Mouse (Mus musculus) neutrophil, adult 5-6 weeks (primary cell): ENCODE results near the gene Wdfy2. TPM values are rescaled to one million over a fixed set of nuclear protein-coding genes. Genes with fewer than 3 reads are reported as not detected.
"Not testable (repeated sequence)": the region's sequence is repeated elsewhere in the genome, so short reads cannot be mapped to it uniquely, and the experiment has no call there.

Experiments used
- ATAC-seq: fragments of 151-379, 151-347 bp; 2 replicates; pipeline ENCODE4 v1.8.0; 2017; ENCODE audit warnings: mild to moderate bottlenecking, moderate TSS enrichment; ENCODE audit not compliant: insufficient number of reproducible peaks, poor library complexity, low FRiP score, severe bottlenecking; ENCODE audit errors: extremely low read depth
- total RNA-seq: library from RNA; stranded (forward); fragments of 200-1000 nt; gene quantifications from 2 replicates; pipeline ENCODE4 v1.2.3, GENCODE M21; 2017

Gene Wdfy2
- total RNA-seq = 46.4 and 48.5 TPM in 2 replicates

GRCm38 (mm10) chr14:62837641-62838252 lies at the start of gene Wdfy2:
Wdfy2 (plus strand) TSS chr14:62837678.
- no peak for ATAC-seq

GRCm38 (mm10) chr14:62789282-62789681 lies 48.2 kb upstream of the Wdfy2 start:
- no peak for ATAC-seq

DNA sequence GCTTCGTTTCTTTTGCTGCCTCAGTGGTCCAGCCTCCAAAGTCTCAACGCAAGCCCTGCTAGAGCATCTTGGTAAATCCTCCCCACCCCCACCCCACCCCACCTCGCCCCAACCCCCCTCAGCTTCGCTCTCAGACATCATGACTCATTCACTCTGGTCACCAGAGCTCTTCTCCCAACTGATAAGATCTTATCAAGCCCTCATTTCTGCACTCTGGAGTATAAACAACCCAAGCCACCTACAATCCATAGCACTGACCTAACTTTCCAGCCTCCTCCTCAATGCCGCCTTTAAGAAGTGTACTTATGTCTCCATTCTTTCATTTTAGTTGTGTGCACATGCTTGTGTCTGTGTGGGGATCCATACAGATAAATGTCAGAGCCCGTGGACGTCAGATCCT lies 41.8 kb upstream of the Wdfy2 start:
- no peak for ATAC-seq

GRCm38 (mm10) chr14:62798608-62799101 lies 38.8 kb upstream of the Wdfy2 start:
- ATAC-seq = no peak

- no peak for ATAC-seq
These were observed 36.7 kb upstream of the Wdfy2 start for GRCm38 (mm10) chr14:62800791-62801190.

- no peak for ATAC-seq
These were observed 34.3 kb upstream of the Wdfy2 start for GRCm38 (mm10) chr14:62803204-62803603.

GRCm38 (mm10) chr14:62806921-62807320 lies 30.6 kb upstream of the Wdfy2 start:
- no peak for ATAC-seq

DNA sequence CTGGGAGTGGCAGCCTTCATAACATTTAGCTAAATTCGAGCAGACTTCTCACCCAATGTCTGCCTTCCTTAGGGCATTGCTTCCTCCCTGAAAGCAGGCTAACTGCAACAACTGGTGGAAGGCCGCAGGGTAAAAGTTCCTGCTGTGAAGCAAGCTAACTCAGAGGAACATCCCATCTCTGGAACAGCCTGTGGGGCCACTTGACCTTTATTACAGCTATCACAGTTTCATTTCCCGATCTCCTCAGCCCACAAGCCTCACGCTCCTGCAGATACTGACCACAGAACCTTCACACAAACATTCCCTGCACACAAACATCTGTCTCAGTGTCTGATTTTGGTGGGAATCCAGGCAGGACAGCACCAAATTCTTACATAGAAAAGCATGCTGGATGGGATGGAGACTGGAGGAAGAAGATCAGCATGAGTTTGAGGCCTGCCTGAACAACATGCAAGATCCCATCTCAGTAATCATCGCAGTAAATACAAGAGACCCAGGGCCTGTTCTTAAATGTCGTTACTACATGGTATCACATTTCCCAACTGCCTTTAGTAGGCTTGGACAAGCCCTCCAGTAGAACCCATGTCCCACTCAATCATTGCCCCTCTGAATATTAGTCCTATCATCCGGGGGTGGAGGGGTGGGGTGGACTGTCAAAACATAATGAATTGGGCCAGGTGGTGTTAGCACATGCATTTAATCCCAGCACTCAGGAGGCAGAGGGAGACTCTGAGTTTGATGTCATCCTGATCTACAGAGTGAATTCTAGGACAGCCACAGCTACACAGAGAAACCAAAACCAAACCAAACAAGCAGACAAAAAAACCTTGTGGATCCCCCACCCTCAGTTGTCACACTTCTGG lies 28.6 kb upstream of the Wdfy2 start:
- no peak for ATAC-seq

DNA sequence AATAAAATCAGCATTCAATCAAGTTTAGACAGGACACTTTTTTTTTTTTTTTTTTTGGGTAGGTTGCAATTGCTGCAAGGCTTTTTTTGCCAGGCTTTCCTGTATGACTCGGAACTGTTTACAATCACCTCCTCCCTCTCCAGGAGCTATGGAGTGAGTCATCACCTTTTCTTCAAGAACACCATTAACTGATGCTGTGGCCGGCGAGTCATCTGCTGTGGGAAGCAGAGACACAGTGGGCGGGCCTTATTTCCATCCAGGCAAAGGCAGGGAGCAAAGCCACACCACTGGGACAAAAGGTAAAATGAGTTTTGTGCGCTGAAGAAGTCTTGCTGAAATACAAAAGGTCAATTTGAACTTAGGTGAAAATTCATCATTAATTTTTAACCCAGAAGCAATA lies 24.7 kb upstream of the Wdfy2 start:
- ATAC-seq = no peak

GRCm38 (mm10) chr14:62814567-62814966 lies 22.9 kb upstream of the Wdfy2 start:
- no peak for ATAC-seq

GRCm38 (mm10) chr14:62816827-62817226 lies 20.7 kb upstream of the Wdfy2 start:
- ATAC-seq = no peak

- no peak for ATAC-seq
These were observed 11.7 kb upstream of the Wdfy2 start for GRCm38 (mm10) chr14:62825575-62826332.

DNA sequence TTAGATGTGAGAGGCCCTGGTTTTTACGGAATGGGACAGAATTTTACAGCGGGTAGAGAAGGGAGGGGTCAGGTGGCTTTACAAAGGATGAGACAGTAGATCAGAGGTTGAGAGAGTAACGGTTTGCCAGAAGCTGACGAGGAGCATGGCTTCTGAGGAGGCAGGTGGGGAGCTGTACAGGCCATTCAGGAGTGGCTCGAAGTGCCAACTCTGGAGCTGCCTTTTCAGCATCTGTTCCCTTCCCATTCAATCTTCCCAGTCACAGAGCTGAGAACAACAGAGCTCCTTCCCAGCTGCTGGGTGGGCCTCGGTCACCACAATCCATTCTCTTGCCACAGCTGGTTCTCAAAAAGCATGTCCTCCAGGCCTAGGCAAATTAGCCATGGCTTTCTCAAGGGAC lies 8.2 kb upstream of the Wdfy2 start:
- ATAC-seq = no peak

GRCm38 (mm10) chr14:62831691-62832275 lies 5.7 kb upstream of the Wdfy2 start:
- ATAC-seq = no peak

- ATAC-seq = no peak
These were observed 4.4 kb upstream of the Wdfy2 start for GRCm38 (mm10) chr14:62833036-62833435.

DNA sequence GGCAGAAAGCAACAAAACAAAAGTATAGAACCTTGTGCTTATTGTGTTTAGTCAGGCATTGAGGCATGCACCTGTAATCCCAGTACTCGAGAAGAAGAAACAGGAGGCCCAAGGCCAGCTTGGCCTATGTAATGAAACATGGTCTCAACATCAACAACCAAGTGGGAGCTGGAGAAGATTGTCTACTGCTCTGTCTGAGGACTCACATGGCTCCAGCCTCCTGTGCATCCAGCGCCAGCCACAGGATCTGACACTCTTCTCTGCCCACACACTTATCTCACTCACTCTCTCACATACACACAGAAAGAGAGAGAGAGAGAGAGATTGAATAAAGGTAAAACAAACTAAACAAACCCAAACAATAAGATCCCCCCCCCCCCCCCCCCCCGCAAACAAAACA lies 3.9 kb upstream of the Wdfy2 start:
- ATAC-seq = no peak

DNA sequence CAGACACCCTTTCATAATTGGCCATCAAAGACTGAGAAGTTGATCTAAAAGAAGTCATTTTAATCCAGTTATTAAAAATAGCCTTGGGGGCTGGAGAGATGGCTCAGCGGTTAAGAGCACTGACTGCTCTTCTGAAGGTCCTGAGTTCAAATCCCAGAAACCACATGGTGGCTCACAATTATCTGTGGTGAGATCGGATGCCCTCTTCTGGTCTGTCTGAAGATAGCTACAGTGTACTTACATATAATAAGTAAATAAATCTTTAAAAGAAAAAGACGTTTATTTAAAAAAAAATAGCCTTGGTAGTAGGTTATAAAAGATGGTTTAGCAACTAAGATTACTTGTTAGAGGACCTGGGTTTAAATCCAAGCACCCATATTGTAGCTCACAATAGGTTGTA lies 1.7 kb upstream of the Wdfy2 start:
- ATAC-seq = not testable (repeated sequence)

- peak; percentile 93 for ATAC-seq
These were observed 395 bp upstream of the Wdfy2 start for GRCm38 (mm10) chr14:62836926-62837640.

DNA sequence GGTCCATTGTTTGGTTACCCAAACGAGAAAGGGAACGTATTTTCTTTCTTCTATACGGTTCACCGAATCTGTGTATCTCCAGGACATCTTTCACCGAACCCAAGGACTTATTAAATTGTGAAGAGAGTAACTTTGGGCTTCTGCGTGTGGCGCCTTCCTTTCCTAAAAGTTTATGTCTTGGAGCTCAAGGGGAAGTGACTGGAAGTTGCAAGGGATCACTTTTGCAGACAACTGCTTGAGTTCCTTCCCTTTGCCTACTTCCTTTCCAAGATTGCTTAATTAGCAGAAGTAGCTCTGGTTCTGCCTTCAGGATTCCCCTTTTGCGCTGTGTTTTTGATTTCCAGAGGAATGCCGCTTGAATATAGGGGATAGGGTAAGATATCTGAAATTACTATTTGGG lies 858 bp downstream of the Wdfy2 start:
- no peak for ATAC-seq
